Mouse (Mus musculus) brown adipose tissue, adult 24 weeks (tissue): Measurements from ENCODE around the gene Nrip3. TPM values are rescaled to one million over a fixed set of nuclear protein-coding genes. Genes with fewer than 3 reads are reported as not detected.

ENCODE experiments used
- polyA plus RNA-seq: library from polyadenylated mRNA; stranded (reverse); fragments of >200 nt; gene quantifications from 2 replicates; pipeline ENCODE4 v1.2.4, GENCODE M21; 2012; ENCODE audit not compliant: missing spikeins, insufficient read depth, insufficient read length

Nrip3 gene
- polyA plus RNA-seq, 1 experiment = not detected

Other genes with a start within 250 kb of the Nrip3 start
- 6.9 and 13.4 TPM in 2 replicates for gene St5, start 78.4 kb downstream of the Nrip3 start, polyA plus RNA-seq
- gene Akip1, start 78.3 kb downstream of the Nrip3 start, polyA plus RNA-seq = 26.1 and 34.8 TPM in 2 replicates
- not detected in 2 replicates for gene BC051019, start 58.2 kb downstream of the Nrip3 start, polyA plus RNA-seq
- not detected in 2 replicates for gene Ascl3, start 50.3 kb downstream of the Nrip3 start, polyA plus RNA-seq
- gene Tmem9b, start 29.1 kb downstream of the Nrip3 start, polyA plus RNA-seq = 47.8 and 65.8 TPM in 2 replicates
- not detected in 2 replicates for gene Scube2, start 83.7 kb upstream of the Nrip3 start, polyA plus RNA-seq
- 94.7 and 95.4 TPM in 2 replicates for gene Dennd5a, start 178.4 kb upstream of the Nrip3 start, polyA plus RNA-seq
- gene Tmem41b, start 204.9 kb upstream of the Nrip3 start, polyA plus RNA-seq = 39.6 and 66.6 TPM in 2 replicates
- 51.7 and 64.6 TPM in 2 replicates for gene Ipo7, start 236.2 kb upstream of the Nrip3 start, polyA plus RNA-seq